Mouse (Mus musculus) neural tube, embryonic 11.5 days (tissue): ENCODE measurements at regions not wholly inside any gene's neighbourhood (a gene's known extent, or its start where the extent isn't known, plus 50 kb on each side); places are given as distances from the start of the nearest gene placed in this dataset. TPM values are rescaled to one million over a fixed set of nuclear protein-coding genes. Genes with fewer than 3 reads are reported as not detected.

Experiments
- microRNA-seq: library from miRNA; unstranded; fragments of <30 nt; microRNA quantifications from one replicate; pipeline ENCODE4, GENCODE M21; 2016

Small RNA genes in the stretch of these regions (microRNA-seq; reads per million reads assigned to microRNA genes)
- not detected for gene Gm24710
